Mouse (Mus musculus) olfactory bulb, adult 2 months (tissue): ENCODE results near the gene Ly6f.

ENCODE experiments used
- CTCF ChIP-seq: fragments of 200-500 bp; IDR thresholded peaks from 2 replicates; pipeline ENCODE4 v1.5.1; 2012; ENCODE audit warnings: low read depth, mild to moderate bottlenecking, low read length, moderate library complexity; ENCODE audit not compliant: insufficient read depth
- POLR2A ChIP-seq: fragments of 200-500 bp; IDR thresholded peaks from 2 replicates; pipeline ENCODE4 v1.6.1; 2012; ENCODE audit warnings: mild to moderate bottlenecking, low read depth, low read length, moderate library complexity; ENCODE audit not compliant: insufficient read depth

DNA sequence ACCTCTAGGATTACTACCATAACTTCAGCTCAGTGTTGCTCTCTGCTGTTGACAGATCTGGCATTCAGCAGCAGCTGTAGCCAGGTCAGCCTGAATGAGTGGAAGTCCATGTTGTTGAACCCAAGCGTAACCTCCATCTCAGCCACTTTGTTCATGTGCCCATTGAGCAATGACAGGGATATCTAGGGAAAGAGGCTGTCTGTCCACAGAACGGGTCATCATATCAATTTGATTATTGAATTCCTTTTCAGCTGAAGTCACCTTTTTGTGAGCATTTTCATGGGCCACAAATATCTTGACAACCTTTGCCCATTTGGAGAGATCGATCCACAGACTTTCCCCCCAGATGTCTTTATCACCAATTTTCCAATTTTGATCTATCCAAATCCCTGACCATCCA lies 51.9 kb downstream of the Ly6f start:
- TF ChIP-seq POLR2A (no peak), CTCF (no peak)
